Mouse (Mus musculus): ENCODE measurements around the gene Ly6g6c. TPM values are rescaled to one million over a fixed set of nuclear protein-coding genes. Genes with fewer than 3 reads are reported as not detected.

Gene Ly6g6c
- total RNA-seq, 2 experiments from 2014 or later, result not detected

- DNase-seq (ENCODE audit: extremely low spot score in 1 of 2, low spot score in 2 of 2), result no peak
- intact Hi-C loops (cut with DNase I), result no loop called here
Observed at GRCm38 (mm10) chr17:35070556-35071229, 5.5 kb downstream of the Ly6g6c start.

- intact Hi-C loops (cut with DNase I), result no loop called here
Observed at GRCm38 (mm10) chr17:35071454-35071853, 6.3 kb downstream of the Ly6g6c start.

GRCm38 (mm10) chr17:35074097-35074496, 8.9 kb downstream of the Ly6g6c start:
- DNase-seq (ENCODE audit: extremely low spot score in 1 of 2, low spot score in 2 of 2), result no peak
- intact Hi-C loops (cut with DNase I), result no loop called here

More at GRCm38 (mm10) chr17:35071454-35071853, 6.3 kb downstream of the Ly6g6c start:
- no peak for DNase-seq (ENCODE audit: extremely low spot score in 1 of 2, low spot score in 2 of 2)

- no peak for DNase-seq (ENCODE audit: extremely low spot score in 1 of 2, low spot score in 2 of 2)
- intact Hi-C loops (cut with DNase I), result no loop called here
Observed at GRCm38 (mm10) chr17:35076507-35077176, 11.5 kb downstream of the Ly6g6c start, which contains the start of gene Ly6g6e. Gene Ly6g6e (plus strand): TSS chr17:35076902.

- intact Hi-C loops (cut with DNase I), result no loop called here
Observed at GRCm38 (mm10) chr17:35077285-35077684, 12.1 kb downstream of the Ly6g6c start.

GRCm38 (mm10) chr17:35077786-35078233, 12.6 kb downstream of the Ly6g6c start, which contains the start of gene Ly6g6d:
Gene Ly6g6d (minus strand): TSS chr17:35078065.
- DNase-seq (ENCODE audit: extremely low spot score in 1 of 2, low spot score in 2 of 2), result peak in 1 of 2 experiments; percentile 68
- intact Hi-C loops (cut with DNase I), result no loop called here

More at GRCm38 (mm10) chr17:35077285-35077684, 12.1 kb downstream of the Ly6g6c start:
- DNase-seq (ENCODE audit: extremely low spot score in 1 of 2, low spot score in 2 of 2), result no peak

- intact Hi-C loops (cut with DNase I), result no loop called here
- no peak for DNase-seq (ENCODE audit: extremely low spot score in 1 of 2, low spot score in 2 of 2)
Observed at GRCm38 (mm10) chr17:35079778-35080177, 14.6 kb downstream of the Ly6g6c start.

- intact Hi-C loops (cut with DNase I), result no loop called here
Observed at GRCm38 (mm10) chr17:35080248-35080647, 15.1 kb downstream of the Ly6g6c start.

GRCm38 (mm10) chr17:35080710-35081109, 15.5 kb downstream of the Ly6g6c start:
- no peak for DNase-seq (ENCODE audit: extremely low spot score in 1 of 2, low spot score in 2 of 2)
- intact Hi-C loops (cut with DNase I), result no loop called here

More at GRCm38 (mm10) chr17:35080248-35080647, 15.1 kb downstream of the Ly6g6c start:
- DNase-seq (ENCODE audit: extremely low spot score in 1 of 2, low spot score in 2 of 2), result no peak

GRCm38 (mm10) chr17:35082841-35083576, 17.8 kb downstream of the Ly6g6c start:
- no peak for DNase-seq (ENCODE audit: extremely low spot score in 1 of 2, low spot score in 2 of 2)
- intact Hi-C loops (cut with DNase I), result no loop called here

GRCm38 (mm10) chr17:35083929-35084497, 18.8 kb downstream of the Ly6g6c start:
- DNase-seq (ENCODE audit: extremely low spot score in 1 of 2, low spot score in 2 of 2), result no peak
- intact Hi-C loops (cut with DNase I), result no loop called here

- intact Hi-C loops (cut with DNase I), result no loop called here
- no peak for DNase-seq (ENCODE audit: extremely low spot score in 1 of 2, low spot score in 2 of 2)
Observed at GRCm38 (mm10) chr17:35085208-35085865, 20.1 kb downstream of the Ly6g6c start, which contains the start of gene Ly6g6f. Gene Ly6g6f (minus strand): TSS chr17:35085610.

- DNase-seq (ENCODE audit: extremely low spot score in 1 of 2, low spot score in 2 of 2), result no peak
- intact Hi-C loops (cut with DNase I), result no loop called here
Observed at GRCm38 (mm10) chr17:35088151-35088550, 23.0 kb downstream of the Ly6g6c start.

GRCm38 (mm10) chr17:35088825-35089644, 23.8 kb downstream of the Ly6g6c start, which contains the start of gene Abhd16a:
Gene Abhd16a (plus strand): TSS chr17:35089263.
- peak; percentile 93 to 97 for DNase-seq (ENCODE audit: extremely low spot score in 1 of 2, low spot score in 2 of 2)
- intact Hi-C loops (cut with DNase I), result no loop called here

GRCm38 (mm10) chr17:35090166-35090932, 25.2 kb downstream of the Ly6g6c start:
- intact Hi-C loops (cut with DNase I), result no loop called here
- DNase-seq (ENCODE audit: extremely low spot score in 1 of 2, low spot score in 2 of 2), result no peak

GRCm38 (mm10) chr17:35092403-35093198, 27.4 kb downstream of the Ly6g6c start:
- DNase-seq (ENCODE audit: extremely low spot score in 1 of 2, low spot score in 2 of 2), result no peak
- intact Hi-C loops (cut with DNase I), result no loop called here

All from left cerebral cortex, postnatal 10 days (tissue).